Mouse (Mus musculus): ENCODE data around the gene Sh3d19.
"Not testable (repeated sequence)": the region's sequence is repeated elsewhere in the genome, so short reads cannot be mapped to it uniquely, and the experiment has no call there.

The Sh3d19 gene

GRCm38 (mm10) chr3:86093213-86093845 is 122.4 kb downstream of the Sh3d19 start:
- DNase-seq (ENCODE audit: low spot score in 2 of 2), result no peak

DNA sequence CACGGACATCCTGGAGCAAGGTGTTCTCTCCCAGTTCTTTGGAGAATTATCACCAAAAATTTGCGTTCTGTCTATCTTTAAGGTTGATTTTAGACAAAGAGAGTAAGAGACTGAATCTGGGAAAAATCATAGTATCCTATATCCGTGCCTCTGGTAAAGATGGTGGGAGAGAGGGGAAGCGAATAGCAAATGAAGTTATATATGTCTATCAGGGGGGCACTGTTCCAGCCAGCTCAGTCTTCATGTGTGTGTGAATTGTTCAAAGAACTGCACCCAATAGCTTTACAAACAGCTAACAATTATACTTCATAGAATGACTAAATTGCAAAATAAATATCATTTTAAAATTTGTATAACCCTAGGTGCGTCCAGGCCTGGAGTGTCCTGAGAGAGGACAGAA is 123.0 kb downstream of the Sh3d19 start:
- DNase-seq (ENCODE audit: low spot score in 2 of 2), result no peak

- DNase-seq (ENCODE audit: low spot score in 2 of 2), result no peak
Observed at GRCm38 (mm10) chr3:86101956-86102355, 131.0 kb downstream of the Sh3d19 start.

- DNase-seq (ENCODE audit: low spot score in 2 of 2), result no peak
Observed at GRCm38 (mm10) chr3:86103449-86104291, 132.8 kb downstream of the Sh3d19 start.

DNA sequence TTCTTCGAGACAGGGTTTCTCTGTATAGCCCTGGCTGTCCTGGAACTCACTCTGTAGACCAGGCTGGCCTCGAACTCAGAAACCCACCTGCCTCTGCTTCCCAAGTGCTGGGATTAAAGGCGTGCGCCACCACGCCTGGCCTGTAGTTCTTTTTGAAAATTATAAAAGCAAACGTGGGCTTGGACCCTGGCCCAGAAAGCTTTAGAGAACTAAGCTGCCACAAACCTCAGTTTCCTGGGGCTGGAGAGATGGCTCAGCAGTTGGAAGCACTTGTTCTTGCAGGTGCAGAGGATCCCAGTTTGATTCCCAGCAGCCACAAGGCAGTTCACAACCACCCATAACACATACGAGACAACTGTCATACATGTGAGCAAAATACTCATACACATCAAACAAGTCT is 133.5 kb downstream of the Sh3d19 start:
- not testable (repeated sequence) for DNase-seq (ENCODE audit: low spot score in 2 of 2)

DNA sequence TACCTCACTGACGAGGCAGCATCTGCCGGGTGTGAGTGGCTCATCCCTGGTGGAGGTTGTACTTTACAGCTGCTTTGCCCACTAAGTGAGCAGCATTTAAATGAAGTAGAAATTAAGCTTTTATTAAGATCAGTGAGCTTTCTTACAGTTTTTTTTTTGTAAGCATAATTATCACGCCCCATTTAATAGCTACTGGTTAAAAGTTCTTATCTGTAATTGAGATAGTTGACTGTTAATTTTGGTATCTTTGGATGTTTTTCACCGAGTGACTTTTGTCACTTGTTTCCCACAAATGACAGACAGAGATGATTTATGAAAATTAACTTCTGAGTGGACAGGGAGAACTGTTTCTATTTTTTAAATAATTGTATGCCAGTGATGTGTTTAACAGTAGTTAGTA is 134.0 kb downstream of the Sh3d19 start:
- DNase-seq (ENCODE audit: low spot score in 2 of 2), result no peak

DNA sequence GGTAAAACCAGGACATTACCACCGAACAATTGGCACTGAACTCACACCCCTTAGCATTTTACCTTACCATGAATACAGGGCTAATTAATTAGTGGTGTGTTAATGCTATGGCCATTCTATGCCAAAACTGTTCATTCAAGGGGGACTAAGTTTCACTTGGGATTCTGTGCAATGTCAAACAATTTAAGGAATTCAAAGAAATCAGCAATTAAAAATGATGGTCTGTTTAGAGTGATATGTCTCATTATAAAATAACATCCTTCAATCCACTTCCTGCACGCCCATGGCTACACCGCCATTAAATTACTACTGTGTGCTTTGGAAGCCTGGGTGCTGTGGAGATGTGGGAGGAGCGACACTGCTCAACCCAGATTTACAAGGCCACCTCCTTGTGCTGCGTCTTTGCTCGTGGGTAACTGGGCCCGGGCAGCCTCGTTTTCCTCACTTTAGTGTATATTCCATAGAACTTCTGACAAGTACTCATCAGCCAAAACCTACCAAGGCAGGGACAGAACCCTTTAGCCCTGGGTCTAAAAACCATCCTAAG is 135.2 kb downstream of the Sh3d19 start:
- no peak for DNase-seq (ENCODE audit: low spot score in 2 of 2)

GRCm38 (mm10) chr3:86107637-86108539 is 137.0 kb downstream of the Sh3d19 start:
- DNase-seq (ENCODE audit: low spot score in 2 of 2), result no peak

DNA sequence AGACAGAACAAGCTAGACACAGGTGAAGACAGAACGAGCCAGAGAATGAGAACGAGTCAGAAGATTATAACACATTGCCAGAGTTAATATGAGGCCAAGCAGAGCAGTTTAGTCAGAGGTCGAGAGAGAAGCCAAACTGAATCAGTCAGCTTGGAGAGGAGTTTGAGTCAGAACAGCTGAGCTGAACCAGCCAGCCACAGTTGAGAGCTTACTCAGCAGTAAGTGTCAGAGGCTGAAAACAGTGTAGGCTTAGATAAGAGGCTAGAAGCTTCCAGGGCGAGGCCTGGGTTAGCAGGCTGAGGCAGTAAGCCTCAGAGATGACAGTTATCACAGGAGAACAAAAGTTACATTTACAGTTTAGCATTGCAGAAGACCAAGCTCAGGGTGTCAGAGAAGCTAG is 137.7 kb downstream of the Sh3d19 start:
- no peak for DNase-seq (ENCODE audit: low spot score in 2 of 2)

- DNase-seq (ENCODE audit: low spot score in 2 of 2), result peak in 1 of 2 experiments; percentile 21
Observed at GRCm38 (mm10) chr3:86109099-86109498, 138.2 kb downstream of the Sh3d19 start.

GRCm38 (mm10) chr3:86110077-86110476 is 139.2 kb downstream of the Sh3d19 start:
- DNase-seq (ENCODE audit: low spot score in 2 of 2), result no peak

- DNase-seq (ENCODE audit: low spot score in 2 of 2), result no peak
Observed at GRCm38 (mm10) chr3:86112766-86113165, 141.9 kb downstream of the Sh3d19 start.

- DNase-seq (ENCODE audit: low spot score in 2 of 2), result peak in 1 of 2 experiments; percentile 8
Observed at GRCm38 (mm10) chr3:86114659-86115338, 143.9 kb downstream of the Sh3d19 start.

GRCm38 (mm10) chr3:86116951-86117350 is 146.0 kb downstream of the Sh3d19 start:
- no peak for DNase-seq (ENCODE audit: low spot score in 2 of 2)

DNA sequence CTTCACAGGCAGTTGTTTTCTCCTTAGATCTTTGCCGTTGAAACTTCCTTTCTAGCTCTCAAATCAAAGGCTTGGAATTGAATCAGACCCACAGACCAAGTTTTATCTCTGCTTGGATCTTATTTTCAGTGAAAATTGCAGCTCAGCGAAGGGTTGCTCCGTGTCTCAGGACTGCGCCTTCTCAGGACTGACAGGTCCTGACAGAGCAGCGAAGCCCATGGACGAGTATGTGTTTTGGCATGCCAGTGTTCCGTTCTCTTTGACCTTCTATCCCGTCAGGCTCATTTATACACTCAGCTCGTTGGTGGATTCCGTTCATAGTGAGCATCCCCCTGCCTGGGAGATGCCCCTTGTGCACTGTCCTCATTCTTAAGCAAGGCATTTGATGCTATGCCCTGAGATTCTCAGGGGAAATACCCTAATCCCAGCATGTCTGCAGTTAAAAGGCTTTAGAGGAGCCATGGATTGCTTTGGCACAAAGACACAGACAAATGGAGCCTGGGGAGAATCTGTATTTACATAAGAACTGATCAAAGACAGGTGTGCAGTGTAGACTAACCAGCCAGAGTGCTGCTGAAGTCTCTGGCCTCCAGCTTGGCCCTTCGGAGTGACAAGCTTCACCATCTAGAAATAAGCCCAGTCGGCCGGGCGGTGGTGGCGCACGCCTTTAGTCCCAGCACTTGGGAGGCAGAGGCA is 148.5 kb downstream of the Sh3d19 start:
- no peak for DNase-seq (ENCODE audit: low spot score in 2 of 2)

DNA sequence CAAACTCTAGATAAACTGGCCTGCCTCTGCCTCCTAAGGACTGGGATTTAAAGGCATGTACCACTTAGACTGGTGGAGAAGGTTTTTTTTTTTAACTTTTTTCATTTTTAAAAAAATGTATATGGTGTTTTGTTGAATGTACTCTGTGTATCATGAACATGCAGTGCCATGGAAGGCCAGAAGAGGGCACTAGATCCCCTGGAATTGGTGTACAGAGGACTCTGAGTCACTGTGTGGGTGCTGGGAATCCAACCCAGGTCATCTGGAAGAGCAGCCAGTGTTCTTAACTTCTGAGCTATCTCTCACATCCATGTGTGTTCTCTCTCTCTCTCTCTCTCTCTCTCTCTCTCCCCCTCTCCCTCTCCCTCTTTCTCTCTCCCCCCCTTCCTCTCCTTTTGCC is 151.2 kb downstream of the Sh3d19 start:
- DNase-seq (ENCODE audit: low spot score in 2 of 2), result no peak

- DNase-seq (ENCODE audit: low spot score in 2 of 2), result no peak
Observed at GRCm38 (mm10) chr3:86123251-86123746, 152.4 kb downstream of the Sh3d19 start.

GRCm38 (mm10) chr3:86129757-86130156 is 158.8 kb downstream of the Sh3d19 start:
- peak; percentile 30 to 49 for DNase-seq (ENCODE audit: low spot score in 2 of 2)

GRCm38 (mm10) chr3:86134939-86135638 is 164.2 kb downstream of the Sh3d19 start:
- no peak for DNase-seq (ENCODE audit: low spot score in 2 of 2)

All from right cerebral cortex, postnatal 36 days (tissue).